Mouse (Mus musculus) intestine, embryonic 16.5 days (tissue): ENCODE results near the gene C4bp. TPM values are rescaled to one million over a fixed set of nuclear protein-coding genes. Genes with fewer than 3 reads are reported as not detected.
"Not testable (repeated sequence)": the region's sequence is repeated elsewhere in the genome, so short reads cannot be mapped to it uniquely, and the experiment has no call there.

Experiments
- ATAC-seq: fragments of 200-750 bp; cut with Nextera tagmentation; 2 replicates; pipeline ENCODE4 v1.8.0; 2017; ENCODE audit warnings: moderate TSS enrichment, moderate library complexity
- H3K27ac ChIP-seq: fragments of 300-500 bp; sonication (generic); 2 replicates; pipeline ENCODE4 v1.5.1; 2014; ENCODE audit warnings: mild to moderate bottlenecking, low read length
- H3K27me3 ChIP-seq: fragments of 300-500 bp; sonication (generic); replicated peaks from 2 replicates; pipeline ENCODE4 v1.6.1; 2014; ENCODE audit warnings: low read length, control low read depth, mixed read lengths; ENCODE audit not compliant: control insufficient read depth, insufficient read depth
- H3K36me3 ChIP-seq: fragments of 300-500 bp; sonication (generic); 2 replicates; pipeline ENCODE4 v1.6.1; 2014; ENCODE audit warnings: low read length, control low read depth; ENCODE audit not compliant: control insufficient read depth, insufficient read depth
- H3K4me1 ChIP-seq: fragments of 300-500 bp; sonication (generic); 2 replicates; pipeline ENCODE4 v1.6.1; 2014; ENCODE audit warnings: low read length, control low read depth, mixed read lengths; ENCODE audit not compliant: control insufficient read depth, insufficient read depth
- H3K4me2 ChIP-seq: fragments of 300-500 bp; sonication (generic); 2 replicates; pipeline ENCODE4 v1.6.1; 2014; ENCODE audit warnings: low read depth, low read length, control low read depth
- H3K4me3 ChIP-seq: fragments of 300-500 bp; sonication (generic); 2 replicates; pipeline ENCODE4 v1.5.1; 2014; ENCODE audit warnings: mild to moderate bottlenecking, low read length
- H3K9ac ChIP-seq: fragments of 300-500 bp; sonication (generic); 2 replicates; pipeline ENCODE4 v1.6.1; 2014; ENCODE audit warnings: low read depth, low read length
- H3K9me3 ChIP-seq: fragments of 300-500 bp; sonication (generic); 2 replicates; pipeline ENCODE4 v1.6.1; 2016; ENCODE audit warnings: low read length, control low read depth; ENCODE audit not compliant: control insufficient read depth
- WGBS: fragments of 180-500 bp; shearing (Covaris S2); extraction: QIAGEN DNeasy Blood & Tissue Kit; methylation state at CpG from one replicate; pipeline ENCODE4 v1.1.7; 2014; 5-methylcytosine and 5-hydroxymethylcytosine counted together
- polyA plus RNA-seq: library from polyadenylated mRNA; unstranded; fragments of >200 nt; fragmentation: Nextera tagmentation; extraction: Ambion mirVana; gene quantifications from 2 replicates; pipeline ENCODE4 v1.2.1, GENCODE M21; 2015

Gene C4bp
- polyA plus RNA-seq, 1 experiment from 2014 or later: 4.1 TPM

GRCm38 (mm10) chr1:130678551-130678950 is 17.1 kb upstream of the C4bp start:
- Histone ChIP-seq H3K36me3 (no peaks in the 10 kb centered on the region), H3K9me3 (no peaks in the 10 kb centered on the region), H3K4me1 (peaks cover 11% of the 10 kb centered on the region), H3K4me3 (no peak overlapping the region), H3K4me2 (no peak overlapping the region), H3K27ac (no peak overlapping the region), H3K9ac (no peak overlapping the region), H3K27me3 (no peaks in the 10 kb centered on the region)
- ATAC-seq: no peak
- 75% methylated on average over 2 of the region's 2 CpGs for WGBS

GRCm38 (mm10) chr1:130663576-130663975 is 2.1 kb upstream of the C4bp start:
- ATAC-seq, H3K27me3 ChIP-seq, H3K27ac ChIP-seq, H3K4me1 ChIP-seq, H3K9me3 ChIP-seq, H3K36me3 ChIP-seq, H3K9ac ChIP-seq, H3K4me3 ChIP-seq, H3K4me2 ChIP-seq: not testable (repeated sequence)
- 87% methylated on average over 5 of the region's 5 CpGs for WGBS

- ATAC-seq, H3K36me3 ChIP-seq, H3K4me2 ChIP-seq, H3K9me3 ChIP-seq, H3K9ac ChIP-seq, H3K4me3 ChIP-seq, H3K27ac ChIP-seq, H3K27me3 ChIP-seq, H3K4me1 ChIP-seq: not testable (repeated sequence)
- 30% methylated on average over 5 of the region's 5 CpGs for WGBS
Measured at GRCm38 (mm10) chr1:130659641-130660040, 1.8 kb downstream of the C4bp start.

- Histone ChIP-seq H3K9ac (no peak overlapping the region), H3K4me2 (no peak overlapping the region), H3K9me3 (no peaks in the 10 kb centered on the region), H3K4me1 (0 out of 2 replicates have a peak, but pooled peaks cover 2% of the 10 kb centered on the region), H3K36me3 (no peaks in the 10 kb centered on the region), H3K27me3 (no peaks in the 10 kb centered on the region), H3K4me3 (no peak overlapping the region), H3K27ac (no peak overlapping the region)
- no peak for ATAC-seq
- WGBS: 55% methylated on average over 4 of the region's 4 CpGs
Measured at GRCm38 (mm10) chr1:130644103-130644502, 17.3 kb downstream of the C4bp start.

- H3K36me3 ChIP-seq: no peaks in the 10 kb centered on the region
Measured at GRCm38 (mm10) chr1:130640967-130641366, 20.5 kb downstream of the C4bp start.

GRCm38 (mm10) chr1:130633761-130634410 is 27.5 kb downstream of the C4bp start:
- no peak overlapping the region for H3K4me2 ChIP-seq
- no peaks in the 10 kb centered on the region for H3K36me3 ChIP-seq
- H3K9me3 ChIP-seq: no peaks in the 10 kb centered on the region
- WGBS: 33% methylated on average over 16 of the region's 16 CpGs
- no peak overlapping the region for H3K9ac ChIP-seq
- H3K27me3 ChIP-seq: no peaks in the 10 kb centered on the region
- H3K4me3 ChIP-seq: no peak overlapping the region
- no peak overlapping the region for H3K27ac ChIP-seq
- no peaks in the 10 kb centered on the region for H3K4me1 ChIP-seq
- ATAC-seq: peak; percentile 55

More at GRCm38 (mm10) chr1:130640967-130641366, 20.5 kb downstream of the C4bp start:
- no peak overlapping the region for H3K9ac ChIP-seq
- no peak overlapping the region for H3K4me3 ChIP-seq
- no peak overlapping the region for H3K27ac ChIP-seq
- no peak overlapping the region for H3K4me2 ChIP-seq
- 0 out of 2 replicates have a peak, but pooled peaks cover 2% of the 10 kb centered on the region for H3K4me1 ChIP-seq
- ATAC-seq: peak; percentile 71
- H3K9me3 ChIP-seq: no peaks in the 10 kb centered on the region
- H3K27me3 ChIP-seq: no peaks in the 10 kb centered on the region

GRCm38 (mm10) chr1:130633316-130633715 is 28.1 kb downstream of the C4bp start:
- no peaks in the 10 kb centered on the region for H3K36me3 ChIP-seq
- H3K4me2 ChIP-seq: no peak overlapping the region
- 81% methylated on average over 8 of the region's 8 CpGs for WGBS
- H3K27me3 ChIP-seq: no peaks in the 10 kb centered on the region
- no peaks in the 10 kb centered on the region for H3K4me1 ChIP-seq
- no peak overlapping the region for H3K27ac ChIP-seq
- no peak overlapping the region for H3K4me3 ChIP-seq
- H3K9ac ChIP-seq: no peak overlapping the region
- ATAC-seq: no peak
- no peaks in the 10 kb centered on the region for H3K9me3 ChIP-seq

- H3K9ac ChIP-seq: no peak within 1 kb of the TSS
- H3K9me3 ChIP-seq: no peaks in the 10 kb centered on the region
- H3K4me3 ChIP-seq: no peak within 1 kb of the TSS
- no peak within 1 kb of the TSS for H3K27ac ChIP-seq
- no peaks in the 10 kb centered on the region for H3K36me3 ChIP-seq
- no peaks in the 10 kb centered on the region for H3K4me1 ChIP-seq
- H3K27me3 ChIP-seq: no peaks in the 10 kb centered on the region
- WGBS: 92% methylated on average over 2 of the region's 2 CpGs
- no peak within 1 kb of the TSS for H3K4me2 ChIP-seq
- ATAC-seq: no peak
Measured at GRCm38 (mm10) chr1:130629521-130629920, 31.9 kb downstream of the C4bp start, which contains the start of gene Zp3r. Zp3r (minus strand) TSS chr1:130629621.

GRCm38 (mm10) chr1:130596291-130596690 is 65.1 kb downstream of the C4bp start:
- Histone ChIP-seq H3K4me3 (no peak overlapping the region), H3K4me2 (no peak overlapping the region), H3K36me3 (no peaks in the 10 kb centered on the region), H3K4me1 (no peaks in the 10 kb centered on the region), H3K9ac (no peak overlapping the region), H3K9me3 (no peaks in the 10 kb centered on the region), H3K27me3 (no peaks in the 10 kb centered on the region), H3K27ac (no peak overlapping the region)
- 82% methylated on average over 2 of the region's 2 CpGs for WGBS
- no peak for ATAC-seq

GRCm38 (mm10) chr1:130588659-130589058 is 72.8 kb downstream of the C4bp start:
- no peak for ATAC-seq
- 75% methylated on average over 9 of the region's 9 CpGs for WGBS
- Histone ChIP-seq H3K4me2 (no peak overlapping the region), H3K9ac (no peak overlapping the region), H3K27ac (no peak overlapping the region), H3K4me3 (no peak overlapping the region), H3K27me3 (no peaks in the 10 kb centered on the region), H3K4me1 (no peaks in the 10 kb centered on the region), H3K36me3 (no peaks in the 10 kb centered on the region), H3K9me3 (no peaks in the 10 kb centered on the region)
